Mouse (Mus musculus) CH12.LX (cell line): Measurements from ENCODE around the gene Gm597. TPM values are rescaled to one million over a fixed set of nuclear protein-coding genes. Genes with fewer than 3 reads are reported as not detected.

Experiments used
- DNase-seq: peaks from one replicate; pipeline ENCODE4 v3.0.0-alpha.2; 2013; ENCODE audit errors: extremely low read depth
- H3K27ac ChIP-seq: 2 replicates; pipeline ENCODE4 v1.5.1; 2012; ENCODE audit warnings: low read depth, mild to moderate bottlenecking, control low read depth, moderate library complexity; ENCODE audit not compliant: insufficient read depth
- H3K27me3 ChIP-seq: replicated peaks from 2 replicates; pipeline ENCODE3; 2012; ENCODE audit warnings: inconsistent platforms
- H3K36me3 ChIP-seq, 2 experiments: replicated peaks in 1 of 2; 2 replicates each; pipeline versions ENCODE3 to v1.6.1; 2012; ENCODE audit warnings: inconsistent platforms in 1 of 2, low read length in 1 of 2, mild to moderate bottlenecking in 1 of 2, mixed read lengths in 1 of 2, moderate library complexity in 1 of 2; ENCODE audit not compliant: control insufficient read depth in 1 of 2, insufficient read depth in 1 of 2
- H3K4me1 ChIP-seq, 2 experiments: 2 replicates each; pipeline ENCODE4 v1.6.1; 2012; ENCODE audit warnings: inconsistent platforms in 1 of 2, moderate library complexity in 1 of 2; ENCODE audit not compliant: insufficient read depth in 2 of 2, control insufficient read depth in 1 of 2
- H3K4me2 ChIP-seq: 2 replicates; pipeline ENCODE4 v1.6.1; 2012; ENCODE audit warnings: low read depth, mild to moderate bottlenecking, control low read depth; ENCODE audit not compliant: poor library complexity, insufficient read depth, severe bottlenecking
- H3K4me3 ChIP-seq, 3 experiments: fragments of 150-350 bp in 1 of 3; sonication (generic) in 1 of 3; replicated peaks in 1 of 3; 2 replicates each; pipeline versions ENCODE3 to v1.5.1; 2011 to 2012; ENCODE audit warnings: low read depth in 2 of 3, low read length in 2 of 3, mild to moderate bottlenecking in 2 of 3, moderate library complexity in 2 of 3, control low read depth in 1 of 3, improper control_type of control experiment in 1 of 3, inconsistent platforms in 1 of 3, mixed read lengths in 1 of 3; ENCODE audit not compliant: poor library complexity in 1 of 3
- H3K79me2 ChIP-seq: replicated peaks from 2 replicates; pipeline ENCODE4 v1.6.1; 2012; ENCODE audit warnings: mild to moderate bottlenecking, moderate library complexity; ENCODE audit not compliant: control insufficient read depth, poor library complexity, insufficient read depth, severe bottlenecking; ENCODE audit errors: extremely low read depth
- H3K9ac ChIP-seq: 2 replicates; pipeline ENCODE4 v1.6.1; 2012; ENCODE audit warnings: low read depth, mild to moderate bottlenecking, control low read depth, moderate library complexity; ENCODE audit not compliant: insufficient read depth
- H3K9me3 ChIP-seq: replicated peaks from 2 replicates; pipeline ENCODE3; 2012; ENCODE audit warnings: low read length, inconsistent platforms, mixed read lengths
- CTCF ChIP-seq, 2 experiments: IDR thresholded peaks in 1 of 2; conservative IDR thresholded peaks in 1 of 2; 2 replicates each; pipeline ENCODE4 v1.5.1; 2011 to 2012; ENCODE audit warnings: low read depth in 2 of 2, low read length in 2 of 2, improper control_type of control experiment in 1 of 2, inconsistent platforms in 1 of 2, mild to moderate bottlenecking in 1 of 2, moderate library complexity in 1 of 2
- ETS1 ChIP-seq: conservative IDR thresholded peaks from 2 replicates; pipeline ENCODE4 v1.6.1; 2012; ENCODE audit warnings: low read depth, mild to moderate bottlenecking, inconsistent platforms, low read length, improper control_type of control experiment, moderate library complexity
- IRF4 ChIP-seq: IDR thresholded peaks from 2 replicates; pipeline ENCODE4 v1.6.1; 2014; ENCODE audit warnings: low read depth, mild to moderate bottlenecking, inconsistent platforms, low read length, improper control_type of control experiment
- MAFK ChIP-seq: IDR thresholded peaks from 2 replicates; pipeline ENCODE4 v1.6.1; 2011; ENCODE audit warnings: low read length, improper control_type of control experiment; ENCODE audit not compliant: insufficient replicate concordance
- MEF2A ChIP-seq: IDR thresholded peaks from 2 replicates; pipeline ENCODE4 v1.6.1; 2014; ENCODE audit warnings: low read depth, mild to moderate bottlenecking, inconsistent platforms, low read length, improper control_type of control experiment, borderline replicate concordance
- MXI1 ChIP-seq: IDR thresholded peaks from 2 replicates; pipeline ENCODE4 v1.6.1; 2011; ENCODE audit warnings: mild to moderate bottlenecking, low read depth, low read length, improper control_type of control experiment
- MYC ChIP-seq: IDR thresholded peaks from 2 replicates; pipeline ENCODE4 v1.6.1; 2011; ENCODE audit warnings: low read depth, mild to moderate bottlenecking, improper control_type of control experiment, low read length
- POLR2AphosphoS2 ChIP-seq: IDR thresholded peaks from 2 replicates; pipeline ENCODE4 v1.6.1; 2011; ENCODE audit warnings: low read depth, low read length, improper control_type of control experiment
- TBP ChIP-seq: conservative IDR thresholded peaks from 2 replicates; pipeline ENCODE4 v1.6.1; 2011; ENCODE audit warnings: low read depth, low read length, improper control_type of control experiment
- UBTF ChIP-seq: IDR thresholded peaks from 2 replicates; pipeline ENCODE4 v1.6.1; 2012; ENCODE audit warnings: low read depth, mild to moderate bottlenecking, inconsistent platforms, low read length, improper control_type of control experiment, moderate library complexity
- USF1 ChIP-seq: IDR thresholded peaks from 2 replicates; pipeline ENCODE4 v1.6.1; 2014; ENCODE audit warnings: low read depth, mild to moderate bottlenecking, inconsistent platforms, low read length, improper control_type of control experiment
- ZKSCAN1 ChIP-seq: IDR thresholded peaks from 2 replicates; pipeline ENCODE4 v1.6.1; 2012; ENCODE audit warnings: low read depth, inconsistent platforms, low read length, improper control_type of control experiment, borderline replicate concordance
- ZNF384 ChIP-seq: IDR thresholded peaks from 2 replicates; pipeline ENCODE4 v1.6.1; 2012; ENCODE audit warnings: low read depth, low read length, improper control_type of control experiment, inconsistent platforms
- dilution Hi-C: fragments of 300-500 bp; cut with MboI; formaldehyde crosslinking; loops from 2 replicates; pipeline ENCODE4 v1.14.3; 2020; ENCODE audit warnings: low sequenced_read_pairs; ENCODE audit not compliant: extremely low pct_unique_long_range_greater_than_20kb, extremely low pct_ligation_motif_present
- in situ Hi-C: fragments of 300-500 bp; cut with MboI; formaldehyde crosslinking; loops from 3 replicates; pipeline ENCODE4 v1.14.3; 2019; ENCODE audit warnings: low sequenced_read_pairs, low pct_ligation_motif_present, low pct_unique_long_range_greater_than_20kb, mixed read lengths
- polyA plus RNA-seq: library from polyadenylated mRNA; unstranded; fragments of >175 nt; gene quantifications from 2 replicates; pipeline ENCODE4 v1.2.1, GENCODE M21; 2012; ENCODE audit warnings: low read depth; ENCODE audit not compliant: insufficient read length
- total RNA-seq, 2 experiments: library from RNA; depleted of rRNA; stranded (reverse); fragments of 300-350 nt in 1 of 2; fragments of >200 nt in 1 of 2; gene quantifications; 2 replicates each; pipeline ENCODE4 v1.2.3; 2012 to 2014

The Gm597 gene
- total and polyA plus RNA-seq, 3 experiments: not detected

DNA sequence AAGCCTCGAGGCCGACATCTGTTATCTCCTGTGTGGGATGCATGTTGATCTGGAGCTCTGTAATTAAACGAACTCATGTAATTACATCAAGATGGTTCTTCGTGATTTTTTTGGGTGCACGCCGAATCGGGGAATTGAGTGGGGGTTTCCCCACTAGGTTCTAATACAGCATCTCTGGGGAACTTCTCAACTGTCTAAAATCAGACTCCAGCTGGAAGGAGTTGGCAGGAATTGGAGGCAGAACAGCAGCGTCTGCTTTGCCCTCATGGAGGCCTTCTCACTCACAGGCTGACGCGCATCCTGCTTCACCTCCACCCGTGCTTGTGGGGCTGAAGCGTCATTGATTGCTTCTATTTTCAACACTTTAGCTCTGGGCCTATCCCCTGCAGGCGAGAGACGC, 20.8 kb upstream of the Gm597 start:
- Histone ChIP-seq H3K36me3 (no peaks in the 10 kb centered on the region), H3K9ac (no peak overlapping the region), H3K27me3 (no peaks in the 10 kb centered on the region), H3K4me3 (no peak overlapping the region), H3K4me2 (no peak overlapping the region), H3K79me2 (no peaks in the 10 kb centered on the region), H3K9me3 (peaks cover 19% of the 10 kb centered on the region), H3K4me1 (no peaks in the 10 kb centered on the region), H3K27ac (no peak overlapping the region)
- in situ Hi-C loops: no loop called here
- DNase-seq: no peak
- no peak for TF ChIP-seq USF1
- TF ChIP-seq MYC: no peak
- no peak for TF ChIP-seq ZKSCAN1
- TF ChIP-seq POLR2AphosphoS2: no peak
- no peak for TF ChIP-seq MEF2A
- no peak for TF ChIP-seq MXI1
- no peak for TF ChIP-seq UBTF
- no peak for TF ChIP-seq MAFK
- TF ChIP-seq TBP: no peak
- no peak for TF ChIP-seq ETS1
- TF ChIP-seq IRF4: no peak
- no peak for TF ChIP-seq CTCF (conservative IDR thresholded peaks at IDR 0.05 in 1 of 2, IDR thresholded peaks at IDR 0.05 in 1 of 2; ENCODE audit: low read depth in 2 of 2, low read length in 2 of 2)
- TF ChIP-seq ZNF384: no peak
- dilution Hi-C loops: no loop called here
